Mouse (Mus musculus) bone marrow, adult 2 months (tissue): ENCODE measurements around the gene Ccser1. TPM values are rescaled to one million over a fixed set of nuclear protein-coding genes. Genes with fewer than 3 reads are reported as not detected.

Source experiments
- H3K27ac ChIP-seq: fragments of 200-500 bp; 2 replicates; pipeline ENCODE4 v1.5.1; 2012; ENCODE audit warnings: low read depth, mild to moderate bottlenecking, control low read depth, inconsistent platforms, low read length; ENCODE audit not compliant: control insufficient read depth, poor library complexity, insufficient read depth
- H3K4me1 ChIP-seq: fragments of 200-500 bp; 2 replicates; pipeline ENCODE4 v1.6.1; 2011; ENCODE audit warnings: low read length; ENCODE audit not compliant: control insufficient read depth, insufficient read depth
- H3K4me3 ChIP-seq: fragments of 200-500 bp; replicated peaks from 2 replicates; pipeline ENCODE3; 2011; ENCODE audit warnings: mild to moderate bottlenecking, low read depth, low read length, control low read depth; ENCODE audit not compliant: control insufficient read depth
- CTCF ChIP-seq: fragments of 200-500 bp; IDR thresholded peaks from 2 replicates; pipeline ENCODE4 v1.5.1; 2011; ENCODE audit warnings: low read length, control low read depth; ENCODE audit not compliant: control insufficient read depth, insufficient read depth
- POLR2A ChIP-seq: fragments of 200-500 bp; IDR thresholded peaks from 2 replicates; pipeline ENCODE4 v1.6.1; 2011; ENCODE audit warnings: low read depth, mild to moderate bottlenecking, control low read depth, low read length, borderline replicate concordance; ENCODE audit not compliant: control insufficient read depth
- WGBS: fragments of 180-500 bp; shearing (Covaris S2); methylation state at CpG from one replicate; pipeline ENCODE4 v1.1.7; 2018; 5-methylcytosine and 5-hydroxymethylcytosine counted together
- polyA plus RNA-seq: library from polyadenylated mRNA; stranded (reverse); fragments of >200 nt; gene quantifications from 2 replicates; pipeline ENCODE4 v1.2.4, GENCODE M21; 2011; ENCODE audit warnings: low replicate concordance; ENCODE audit not compliant: missing spikeins, insufficient read depth, insufficient read length

The Ccser1 gene
- polyA plus RNA-seq, 1 experiment: 1.4 TPM

DNA sequence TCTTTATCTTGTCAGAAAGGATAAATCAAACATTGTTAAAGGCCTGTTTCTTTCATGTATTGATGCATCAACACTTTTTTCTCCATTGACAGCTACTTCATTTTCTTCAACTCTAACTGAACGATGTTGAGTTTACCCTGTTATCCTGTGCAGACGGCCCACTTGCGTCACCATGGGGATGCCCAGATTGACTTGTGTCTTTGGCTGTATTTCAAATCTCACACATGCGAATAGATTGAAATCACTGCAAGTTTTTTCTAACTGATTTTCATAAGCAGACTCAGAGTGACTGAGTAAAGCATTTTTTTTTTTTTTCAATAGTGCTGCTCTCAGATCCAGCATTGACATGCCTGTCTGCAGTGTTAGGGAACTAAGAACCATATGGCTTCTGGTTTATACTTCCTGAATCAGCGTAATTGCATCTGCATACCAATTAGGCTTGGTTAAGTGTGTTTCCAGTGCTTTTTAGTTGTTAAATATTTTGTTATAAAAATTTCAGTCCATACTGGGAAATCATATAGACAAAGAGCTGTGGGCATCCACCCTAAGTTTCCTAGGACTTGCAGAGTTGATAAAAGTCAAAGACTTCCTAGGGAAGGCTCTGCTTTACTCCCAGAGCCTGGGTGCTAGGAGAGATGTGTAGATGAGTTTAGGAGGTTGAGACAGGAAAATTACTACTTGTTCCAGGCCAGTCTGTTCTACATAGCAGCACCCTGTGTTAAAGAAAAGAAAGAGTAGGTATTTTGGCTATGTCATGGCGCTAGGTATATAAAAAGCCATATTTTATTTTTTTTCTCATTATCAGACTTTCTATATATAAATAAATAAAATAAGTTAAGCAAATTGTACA lies 116.3 kb downstream of the Ccser1 start:
- H3K4me1 ChIP-seq: no peaks in the 10 kb centered on the region; the same call in 1 of the 2 replicates
- 42% methylated on average over 6 of the region's 6 CpGs for WGBS

DNA sequence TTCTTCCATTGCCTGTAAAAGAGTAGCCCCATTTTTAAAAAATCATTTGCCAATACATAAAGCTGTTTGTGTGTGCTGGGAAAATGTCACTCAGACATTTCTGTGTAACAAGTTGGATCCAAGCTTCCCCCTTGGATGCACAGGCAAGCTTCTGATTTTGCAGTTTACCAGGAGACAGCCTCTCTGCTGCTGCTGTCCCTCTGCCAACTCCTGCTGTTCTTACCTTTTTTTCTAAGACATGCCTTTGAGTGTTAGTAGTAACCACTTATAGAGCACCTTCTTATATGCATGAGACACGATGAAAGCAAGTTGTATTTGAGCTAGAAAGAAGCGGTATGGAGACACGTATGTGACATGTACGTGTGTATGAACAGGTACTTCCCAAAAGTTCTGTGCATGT lies 120.3 kb downstream of the Ccser1 start:
- WGBS: 73% methylated on average over 4 of the region's 4 CpGs
- TF ChIP-seq CTCF (no peak), POLR2A (no peak)
- H3K4me1 ChIP-seq: no peaks in the 10 kb centered on the region
- H3K4me3 ChIP-seq: no peak overlapping the region
- H3K27ac ChIP-seq: no peak overlapping the region

More for the DNA sequence above, 116.3 kb downstream of the Ccser1 start:
- no peak overlapping the region for H3K4me3 ChIP-seq
- no peak overlapping the region for H3K27ac ChIP-seq
- no peak for TF ChIP-seq POLR2A
- TF ChIP-seq CTCF: no peak

DNA sequence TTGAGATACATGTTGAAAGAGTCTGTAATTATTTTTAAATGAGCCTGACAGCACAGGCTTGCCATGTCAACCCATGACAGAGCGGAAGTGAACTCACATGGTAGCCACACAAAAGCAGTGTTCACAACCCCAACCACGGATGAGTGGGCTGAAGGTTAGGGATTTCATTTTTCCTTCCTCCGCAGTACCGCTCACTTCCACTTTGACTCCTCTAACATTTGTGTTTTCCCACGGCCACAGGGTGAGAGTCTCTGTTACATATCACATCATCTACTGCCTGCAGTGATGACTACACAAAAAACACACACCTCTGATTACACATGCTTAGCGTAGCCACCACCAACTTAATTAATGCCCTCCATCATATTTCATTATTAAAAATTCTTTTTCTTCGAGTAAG lies 120.9 kb downstream of the Ccser1 start:
- H3K27ac ChIP-seq: no peak overlapping the region
- TF ChIP-seq POLR2A (no peak), CTCF (no peak)
- no peaks in the 10 kb centered on the region for H3K4me1 ChIP-seq
- no peak overlapping the region for H3K4me3 ChIP-seq
- WGBS: 51% methylated on average over 7 of the region's 7 CpGs

DNA sequence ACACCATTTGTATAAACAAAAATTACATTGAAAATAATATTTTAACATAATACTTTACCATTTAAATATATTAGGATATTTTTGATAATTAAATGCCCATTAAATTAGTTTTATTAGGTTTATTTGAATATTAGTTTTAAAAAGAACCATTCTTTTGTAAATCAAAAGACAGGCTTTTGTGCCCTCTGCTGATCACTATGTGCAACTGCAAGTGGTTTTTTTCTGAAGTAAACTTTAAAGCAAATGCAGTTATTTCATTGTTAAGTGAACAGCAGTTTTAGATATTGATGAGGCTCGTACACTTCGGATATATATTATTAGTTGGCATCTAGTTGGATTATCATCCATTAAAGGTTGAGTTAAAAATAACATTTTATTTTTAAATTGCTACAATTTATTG lies 121.5 kb downstream of the Ccser1 start:
- no peak overlapping the region for H3K27ac ChIP-seq
- WGBS: 19% methylated on average over 2 of the region's 2 CpGs
- H3K4me3 ChIP-seq: no peak overlapping the region
- H3K4me1 ChIP-seq: no peaks in the 10 kb centered on the region
- TF ChIP-seq POLR2A: no peak
- no peak for TF ChIP-seq CTCF

DNA sequence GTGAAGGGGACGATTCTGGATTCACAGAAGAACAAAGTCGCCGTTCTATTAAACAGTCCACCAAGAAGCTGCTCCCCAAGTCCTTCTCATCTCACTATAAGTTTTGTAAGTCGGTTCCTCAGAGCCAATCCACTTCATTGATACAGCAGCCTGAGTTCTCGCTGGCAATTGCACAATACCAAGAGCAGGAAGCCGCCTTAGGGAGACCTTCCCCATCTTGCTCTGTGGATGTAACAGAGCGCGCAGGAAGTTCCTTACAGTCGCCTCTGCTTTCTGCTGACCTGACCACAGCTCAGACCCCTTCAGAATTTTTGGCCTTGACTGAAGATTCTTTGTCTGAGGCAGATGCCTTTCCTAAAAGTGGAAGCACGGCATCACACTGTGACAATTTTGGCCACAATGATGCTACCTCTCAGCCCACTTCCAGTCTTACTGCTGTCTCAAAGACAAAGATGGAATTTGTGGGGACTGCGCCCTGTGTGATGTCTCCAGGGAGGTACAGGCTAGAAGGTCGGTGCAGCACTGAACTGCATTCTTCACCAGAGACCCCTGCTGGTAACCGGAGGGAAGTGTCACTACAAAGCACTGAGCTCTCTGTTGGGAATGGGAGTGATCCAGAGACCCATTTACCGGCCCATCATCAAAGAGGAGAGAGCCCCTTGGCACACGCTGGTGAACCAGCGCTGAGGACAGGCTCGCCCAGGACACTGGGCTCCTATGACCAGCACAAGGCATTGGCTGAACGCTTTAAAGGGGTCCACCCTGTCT lies 131.4 kb downstream of the Ccser1 start:
- TF ChIP-seq POLR2A (no peak), CTCF (no peak)
- no peak overlapping the region for H3K27ac ChIP-seq
- no peaks in the 10 kb centered on the region for H3K4me1 ChIP-seq
- no peak overlapping the region for H3K4me3 ChIP-seq
- 71% methylated on average over 18 of the region's 18 CpGs for WGBS

DNA sequence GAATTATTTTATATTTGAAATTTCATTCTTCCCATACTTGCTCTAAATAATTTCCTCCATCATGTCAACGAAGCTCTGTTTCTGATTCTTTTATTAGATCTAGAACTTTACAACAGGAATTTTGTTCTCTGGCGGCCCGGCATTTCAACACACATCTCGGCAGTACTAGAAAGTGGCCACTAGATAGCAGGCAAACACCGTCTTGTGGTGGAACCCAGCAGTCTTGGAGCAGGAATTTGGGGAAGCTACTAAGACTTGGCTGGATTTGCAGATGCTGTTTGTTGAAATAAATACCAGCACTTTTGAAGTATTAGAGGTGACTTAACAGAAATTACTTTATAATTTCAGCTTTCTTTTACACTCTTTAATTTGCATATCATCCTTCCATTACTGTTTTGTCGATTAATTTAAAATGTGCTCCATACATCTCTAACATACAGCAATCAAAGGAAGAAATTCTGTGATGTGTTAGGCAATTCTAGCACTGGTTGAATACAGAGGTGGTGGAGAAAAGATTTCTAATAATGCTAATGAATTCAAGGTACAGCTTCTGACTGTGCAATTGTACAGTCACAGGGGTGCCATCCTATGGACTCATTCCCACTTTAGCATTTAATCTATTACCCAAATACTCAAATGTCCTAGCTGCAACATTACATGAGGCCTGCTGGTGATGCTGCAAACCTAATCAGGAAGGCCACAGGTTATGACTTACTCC lies 135.9 kb downstream of the Ccser1 start:
- no peak overlapping the region for H3K27ac ChIP-seq
- H3K4me3 ChIP-seq: no peak overlapping the region
- WGBS: 32% methylated on average over 6 of the region's 6 CpGs
- no peaks in the 10 kb centered on the region for H3K4me1 ChIP-seq
- TF ChIP-seq POLR2A (no peak), CTCF (no peak)

DNA sequence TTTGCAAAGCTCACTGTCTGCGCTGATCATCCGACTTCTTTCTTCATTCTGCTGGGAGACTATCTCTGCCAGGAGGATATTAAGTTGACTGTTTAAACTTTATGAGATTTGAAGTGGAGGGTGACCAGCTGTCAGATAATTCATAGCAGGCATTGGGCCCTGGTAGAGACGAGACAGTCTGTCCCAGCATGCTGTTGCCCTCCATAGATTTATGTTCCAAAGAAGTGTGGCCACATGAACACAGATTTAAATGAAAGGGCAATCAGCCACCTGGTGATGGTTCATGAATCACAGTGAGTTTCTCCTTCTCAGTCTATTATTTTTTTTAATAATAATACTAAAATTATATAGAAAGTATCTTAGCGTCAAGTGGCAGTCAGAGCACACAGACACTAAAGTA lies 140.7 kb downstream of the Ccser1 start:
- TF ChIP-seq POLR2A (no peak), CTCF (no peak)
- 88% methylated on average over 4 of the region's 4 CpGs for WGBS

DNA sequence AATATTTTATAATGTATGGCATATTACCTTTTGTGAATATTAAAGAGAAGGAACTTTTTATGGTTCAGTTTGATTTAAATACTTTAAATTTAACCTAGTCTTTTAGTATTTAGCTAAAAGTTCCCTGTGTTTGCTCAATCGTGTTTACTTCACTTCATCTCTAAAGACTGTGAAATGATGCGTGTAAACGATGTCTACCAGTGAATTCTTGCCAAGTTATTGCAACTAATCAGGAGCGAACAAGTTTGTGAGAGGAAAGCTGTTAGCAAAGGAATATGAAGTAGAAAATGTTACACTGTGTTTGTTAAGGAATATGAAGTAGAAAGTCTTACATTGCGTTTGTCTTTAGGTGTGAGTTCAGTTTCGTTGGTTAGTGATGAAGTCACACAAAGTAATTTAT lies 142.2 kb downstream of the Ccser1 start:
- H3K4me1 ChIP-seq: no peaks in the 10 kb centered on the region
- TF ChIP-seq CTCF (no peak), POLR2A (no peak)
- no peak overlapping the region for H3K27ac ChIP-seq
- 79% methylated on average over 6 of the region's 6 CpGs for WGBS
- H3K4me3 ChIP-seq: no peak overlapping the region

More for the DNA sequence above, 140.7 kb downstream of the Ccser1 start:
- no peak overlapping the region for H3K27ac ChIP-seq
- no peaks in the 10 kb centered on the region for H3K4me1 ChIP-seq
- no peak overlapping the region for H3K4me3 ChIP-seq
